Mouse (Mus musculus): ENCODE measurements at regions not wholly inside any gene's neighbourhood (a gene's known extent, or its start where the extent isn't known, plus 50 kb on each side); places are given as distances from the start of the nearest gene placed in this dataset.
A peak's percentile ranks its signal among the peaks of the same experiment; 100 is the strongest.
"Not testable (repeated sequence)": the region's sequence is repeated elsewhere in the genome, so short reads cannot be mapped to it uniquely, and the experiment has no call there.

DNA sequence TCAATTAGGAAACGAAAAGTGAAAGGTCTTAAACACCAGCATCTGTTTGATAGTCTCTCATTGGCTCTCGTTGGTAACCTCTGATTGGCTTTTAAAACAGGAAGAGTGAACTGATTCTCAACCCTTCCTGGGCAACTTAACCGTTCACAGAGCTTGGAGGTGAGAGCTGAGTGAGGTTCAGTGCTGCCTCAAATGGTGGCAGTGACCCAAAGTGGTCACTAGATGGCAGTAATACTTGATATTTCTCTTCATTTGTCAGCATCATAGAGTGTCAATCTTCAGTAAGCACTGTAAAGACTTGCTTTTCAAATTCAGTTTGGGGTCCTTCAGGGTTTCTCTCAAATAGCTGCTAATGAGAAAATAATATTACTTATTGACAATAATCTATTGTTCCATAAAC, 321.8 kb upstream of the Gdi2 start:
- DNase-seq (ENCODE audit: extremely low spot score in 1 of 2, low spot score in 1 of 2): peak in 1 of 2 experiments; percentile 43

DNA sequence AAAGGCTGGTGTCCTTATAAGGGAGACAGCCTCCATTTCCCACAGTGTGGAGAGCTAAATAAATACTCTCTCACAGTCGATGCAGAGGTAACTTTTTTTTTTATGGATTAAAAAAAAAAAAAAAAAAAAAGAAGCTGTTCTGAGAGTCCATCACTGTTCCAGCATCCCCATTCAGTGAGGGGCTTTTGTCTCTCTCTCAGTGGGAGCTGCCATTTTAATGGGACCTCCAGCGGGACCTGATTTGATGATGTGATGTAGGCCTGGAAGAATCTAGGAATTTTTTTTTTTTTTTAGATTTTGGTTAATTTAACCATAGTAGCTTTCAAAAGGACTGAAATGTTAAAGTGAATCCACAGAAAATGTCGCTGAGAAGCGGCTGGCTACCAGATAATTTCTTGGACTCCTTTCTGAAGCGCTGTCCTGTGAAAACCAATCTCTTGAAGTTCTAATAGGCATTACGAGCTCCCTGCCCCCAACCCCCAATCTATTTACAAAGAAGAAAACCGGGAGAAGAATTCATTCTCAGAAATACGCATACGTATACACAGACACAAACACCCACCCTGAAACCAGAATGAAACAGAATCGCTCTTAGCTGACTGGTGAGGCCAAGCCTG, 316.8 kb upstream of the Gdi2 start:
- DNase-seq (ENCODE audit: extremely low spot score in 1 of 2, low spot score in 1 of 2): not testable (repeated sequence)

DNA sequence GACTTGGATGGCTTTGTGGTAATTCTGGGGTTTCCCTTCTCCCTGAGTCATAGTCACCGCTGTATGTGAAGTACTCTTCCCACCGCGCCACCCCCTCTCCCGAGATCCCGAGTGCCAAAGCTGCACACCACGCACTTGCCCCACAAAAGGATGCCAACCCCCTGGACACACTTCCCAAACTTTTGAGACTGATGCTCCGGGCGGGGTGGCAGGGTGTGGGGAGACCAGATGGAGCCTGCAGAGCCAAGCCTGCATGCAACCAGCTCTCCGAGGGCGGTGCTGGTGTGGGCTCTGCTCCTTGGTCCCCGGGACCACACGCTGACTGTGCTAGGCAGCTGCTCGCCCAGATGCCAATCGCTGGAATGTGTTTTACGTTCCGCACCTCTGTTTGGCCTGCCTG, 316.2 kb upstream of the Gdi2 start:
- DNase-seq (ENCODE audit: extremely low spot score in 1 of 2, low spot score in 1 of 2): peak; percentile 3 to 19

DNA sequence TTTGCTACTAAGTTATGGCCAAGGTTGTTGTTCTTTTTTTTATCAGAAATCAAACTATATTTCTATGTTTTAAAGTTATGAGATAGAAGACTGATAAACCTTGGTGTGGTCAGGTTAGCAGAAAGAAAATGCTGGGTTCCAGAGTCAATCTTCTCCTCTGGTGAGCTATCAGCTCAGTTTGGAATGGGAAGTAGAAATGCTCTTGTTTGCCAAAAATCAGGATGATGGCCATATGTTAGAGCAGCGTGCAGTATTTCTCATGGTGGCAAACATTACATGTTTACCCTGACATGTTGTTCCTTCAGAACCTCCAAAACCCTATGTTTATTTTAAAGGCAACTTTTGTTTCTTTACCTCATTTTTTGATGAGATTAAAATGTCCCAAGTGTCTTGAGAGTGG, 279.5 kb upstream of the Gdi2 start:
- no peak for DNase-seq (ENCODE audit: extremely low spot score in 1 of 2, low spot score in 1 of 2)

DNA sequence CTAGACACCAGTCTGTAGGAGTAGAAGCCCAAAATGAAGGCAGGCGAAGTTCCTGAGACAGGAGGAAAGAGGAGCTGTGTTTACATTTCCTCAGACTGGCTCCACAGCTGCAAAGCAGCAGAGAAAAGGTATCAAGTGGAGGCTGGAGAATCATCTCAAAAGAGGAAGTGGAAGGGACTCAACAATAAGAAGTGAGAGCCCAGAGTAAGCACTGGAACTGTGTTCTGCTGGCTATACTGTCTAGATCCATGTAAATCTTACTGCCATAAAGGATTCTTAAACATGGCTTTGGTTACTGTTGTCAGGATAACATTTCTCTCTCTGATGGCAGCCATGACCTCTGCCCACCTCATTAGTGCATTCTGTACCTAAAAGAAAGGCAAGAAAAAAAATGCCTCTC, 261.7 kb upstream of the Gdi2 start:
- not testable (repeated sequence) for DNase-seq (ENCODE audit: extremely low spot score in 1 of 2, low spot score in 1 of 2)

All from frontal cortex, adult 2 months (tissue).